21 mouse cellular contexts compared by ENCODE assay signal in genomic region chr1:119161751-119162150, GRCm38 (mm10).
A peak's percentile ranks its signal among the peaks of the same experiment; 100 is the strongest.
DNase-seq lines count a peak whose midpoint lies in the region; ATAC-seq and TF ChIP-seq lines count a peak whose summit lies in the region.
"Had no signal": no experiment of that assay in that cellular context is flagged by ENCODE, and none has a peak within 500 bp of the region (broad histone marks: within the 10 kb centered on the region; RNA-seq: fewer than 3 reads in every experiment).

No protein-coding gene starts in this region.

- no peak overlapping the region for H3K4me3 ChIP-seq in forebrain, embryonic 14.5 days (ENCODE audit: low read depth, low read length)
- no peak overlapping the region for H3K4me3 ChIP-seq in forebrain, embryonic 11.5 days (ENCODE audit: low read depth, low read length)
- no peak overlapping the region for H3K4me3 ChIP-seq in layer of hippocampus, adult 2 months
- H3K4me3 ChIP-seq: heart, embryonic 10.5 days; hindbrain, embryonic 13.5 days; intestine, embryonic 15.5 days had no signal

- no peaks in the 10 kb centered on the region for H3K27me3 ChIP-seq in forebrain, embryonic 14.5 days (replicated peaks; ENCODE audit: control insufficient read depth, insufficient read depth, low read length)
- no peaks in the 10 kb centered on the region for H3K27me3 ChIP-seq in forebrain, embryonic 11.5 days (ENCODE audit: control insufficient read depth, insufficient read depth, low read length)
- H3K27me3 ChIP-seq: CH12.LX; hindbrain, embryonic 13.5 days; intestine, embryonic 15.5 days; Patski had no signal

- WGBS in forebrain, embryonic 14.5 days = 73% methylated on average over 3 of the region's 3 CpGs
- 79% methylated on average over 3 of the region's 3 CpGs for WGBS in forebrain, embryonic 11.5 days

- no peak overlapping the region for H3K4me2 ChIP-seq in forebrain, embryonic 14.5 days (ENCODE audit: low read length)
- H3K4me2 ChIP-seq in forebrain, embryonic 11.5 days (ENCODE audit: low read depth, low read length, severe bottlenecking) = no peak overlapping the region
- H3K4me2 ChIP-seq: hindbrain, embryonic 13.5 days; intestine, embryonic 15.5 days had no signal

- TF ChIP-seq CTCF in layer of hippocampus, adult 2 months (conservative IDR thresholded peaks at IDR 0.05) = no peak

- H3K9me3 ChIP-seq in forebrain, embryonic 14.5 days (replicated peaks; ENCODE audit: control insufficient read depth, low read length) = no peaks in the 10 kb centered on the region
- H3K9me3 ChIP-seq in forebrain, embryonic 11.5 days (ENCODE audit: control insufficient read depth, low read length) = no peaks in the 10 kb centered on the region
- H3K9me3 ChIP-seq: heart, embryonic 10.5 days; hindbrain, embryonic 13.5 days; intestine, embryonic 15.5 days had no signal

- peak; percentile 39 to 40 for DNase-seq in cerebellum, postnatal 10 days
- no peak for DNase-seq in cerebellum, postnatal 36 days
- peak; percentile 69 for DNase-seq in forebrain, embryonic 14.5 days (ENCODE audit: low spot score)
- no peak for DNase-seq in forebrain, embryonic 11.5 days (ENCODE audit: low spot score)
- DNase-seq in left cerebral cortex, postnatal 4 days = peak; percentile 28
- no peak for DNase-seq in left cerebral cortex, postnatal 14 days (ENCODE audit: low spot score in 2 of 2)
- peak; percentile 20 for DNase-seq in 3134 (ENCODE audit: extremely low read depth, insufficient read length, low spot score)
- DNase-seq in layer of hippocampus, adult 2 months (ENCODE audit: low spot score in 2 of 2) = no peak
- DNase-seq: adrenal gland, postnatal 14 days; cerebellum, adult 2 months; gastrocnemius, postnatal 36 days; heart, adult 18-20 months; heart, postnatal 10 days; heart, postnatal 4 days; kidney, adult 18-20 months had no signal

- H3K9ac ChIP-seq in forebrain, embryonic 14.5 days (ENCODE audit: low read length) = no peak overlapping the region
- no peak overlapping the region for H3K9ac ChIP-seq in forebrain, embryonic 11.5 days (ENCODE audit: low read length)
- H3K9ac ChIP-seq: hindbrain, embryonic 13.5 days; intestine, embryonic 15.5 days had no signal

- no peak overlapping the region for H3K27ac ChIP-seq in forebrain, embryonic 14.5 days (ENCODE audit: low read depth, low read length)
- no peak overlapping the region for H3K27ac ChIP-seq in forebrain, embryonic 11.5 days (ENCODE audit: low read depth, low read length)
- no peak overlapping the region for H3K27ac ChIP-seq in layer of hippocampus, adult 2 months
- H3K27ac ChIP-seq: heart, embryonic 10.5 days; hindbrain, embryonic 13.5 days; intestine, embryonic 15.5 days had no signal

- intact Hi-C loops in left cerebral cortex, postnatal 4 days (cut with DNase I) = no loop called here
- intact Hi-C loops in left cerebral cortex, postnatal 14 days (cut with DNase I) = no loop called here

- H3K4me1 ChIP-seq in forebrain, embryonic 14.5 days (ENCODE audit: control insufficient read depth, insufficient read depth, low read length) = no peaks in the 10 kb centered on the region
- H3K4me1 ChIP-seq in forebrain, embryonic 11.5 days (replicated peaks; ENCODE audit: control insufficient read depth, insufficient read depth, low read length) = no peaks in the 10 kb centered on the region
- H3K4me1 ChIP-seq: heart, embryonic 10.5 days; hindbrain, embryonic 13.5 days; intestine, embryonic 15.5 days had no signal

- no peaks in the 10 kb centered on the region for H3K36me3 ChIP-seq in forebrain, embryonic 14.5 days (ENCODE audit: control insufficient read depth, insufficient read depth, low read length)
- H3K36me3 ChIP-seq in forebrain, embryonic 11.5 days (ENCODE audit: control insufficient read depth, insufficient read depth, low read length) = no peaks in the 10 kb centered on the region
- H3K36me3 ChIP-seq: heart, embryonic 10.5 days; hindbrain, embryonic 13.5 days; intestine, embryonic 15.5 days had no signal

- ATAC-seq in forebrain, embryonic 14.5 days = peak; percentile 37; the same call in 1 of the 2 replicates
- ATAC-seq in forebrain, embryonic 11.5 days (replicated peaks; ENCODE audit: low FRiP score) = no peak
- ATAC-seq: activated CD4-positive, CD25-positive, alpha-beta regulatory T cell, adult 4 months; intestine, embryonic 15.5 days; Patski had no signal

Comparison
In these comparisons a context has a peak if more than half of its experiments do, and no peak if none do; other contexts are left out.
1. DNase-seq: peak in cerebellum, postnatal 10 days (2 of 2), forebrain, embryonic 14.5 days (single experiment), left cerebral cortex, postnatal 4 days (single experiment) and 3134 (single experiment); none in cerebellum, postnatal 36 days (0 of 2), forebrain, embryonic 11.5 days (single experiment), left cerebral cortex, postnatal 14 days (0 of 2) and layer of hippocampus, adult 2 months (0 of 2).